Mouse (Mus musculus) intestine, embryonic 16.5 days (tissue): Measurements from ENCODE around the gene Sec63. TPM values are rescaled to one million over a fixed set of nuclear protein-coding genes. Genes with fewer than 3 reads are reported as not detected.

ENCODE experiments used
- polyA plus RNA-seq: library from polyadenylated mRNA; unstranded; fragments of >200 nt; fragmentation: Nextera tagmentation; extraction: Ambion mirVana; gene quantifications from 2 replicates; pipeline ENCODE4 v1.2.1, GENCODE M21; 2015

Sec63 gene
- polyA plus RNA-seq, 1 experiment from 2014 or later = 22.3 TPM

Other genes with a start within 250 kb of the Sec63 start
- gene Nr2e1, start 177.9 kb upstream of the Sec63 start, polyA plus RNA-seq = not detected in 2 replicates
- gene Ostm1, start 177.7 kb upstream of the Sec63 start, polyA plus RNA-seq = 17.0 and 19.4 TPM in 2 replicates
- 34.1 and 35.9 TPM in 2 replicates for gene Scml4, start 98.9 kb downstream of the Sec63 start, polyA plus RNA-seq